Mouse (Mus musculus) small intestine, adult 2 months (tissue): Measurements from ENCODE around the gene Arpc5. TPM values are rescaled to one million over a fixed set of nuclear protein-coding genes. Genes with fewer than 3 reads are reported as not detected.

Experiments
- H3K27ac ChIP-seq: fragments of 200-500 bp; 2 replicates; pipeline ENCODE4 v1.5.1; 2012; ENCODE audit warnings: low read depth, low read length, control low read depth, inconsistent platforms; ENCODE audit not compliant: insufficient read depth
- H3K27me3 ChIP-seq: fragments of 200-500 bp; 2 replicates; pipeline ENCODE4 v1.6.1; 2012; ENCODE audit warnings: mild to moderate bottlenecking, moderate library complexity, low read length, inconsistent platforms; ENCODE audit not compliant: control insufficient read depth, insufficient read depth
- H3K36me3 ChIP-seq: fragments of 200-500 bp; 2 replicates; pipeline ENCODE4 v1.6.1; 2012; ENCODE audit warnings: mild to moderate bottlenecking, low read length, control low read depth, inconsistent platforms; ENCODE audit not compliant: control insufficient read depth, insufficient read depth
- H3K4me1 ChIP-seq: fragments of 200-500 bp; 2 replicates; pipeline ENCODE4 v1.6.1; 2012; ENCODE audit warnings: low read length, inconsistent platforms, mixed read lengths; ENCODE audit not compliant: control insufficient read depth, insufficient read depth, insufficient read length
- H3K4me3 ChIP-seq: fragments of 200-500 bp; 2 replicates; pipeline ENCODE4 v1.5.1; 2012; ENCODE audit warnings: low read depth, mild to moderate bottlenecking, control low read depth, inconsistent platforms, low read length, moderate library complexity
- CTCF ChIP-seq: fragments of 200-500 bp; IDR thresholded peaks from 2 replicates; pipeline ENCODE4 v1.5.1; 2012; ENCODE audit warnings: low read depth, mild to moderate bottlenecking, control low read depth, inconsistent platforms, low read length, moderate library complexity, mixed read lengths; ENCODE audit not compliant: insufficient replicate concordance, insufficient read length; ENCODE audit errors: extremely low read depth
- POLR2A ChIP-seq: fragments of 200-500 bp; IDR thresholded peaks from 2 replicates; pipeline ENCODE4 v1.6.1; 2012; ENCODE audit warnings: low read depth, mild to moderate bottlenecking, control low read depth, inconsistent platforms, low read length, moderate library complexity
- WGBS: fragments of 180-500 bp; shearing (Covaris S2); methylation state at CpG from one replicate; pipeline ENCODE4 v1.1.7; 2018; 5-methylcytosine and 5-hydroxymethylcytosine counted together
- polyA plus RNA-seq: library from polyadenylated mRNA; depleted of rRNA; stranded (reverse); fragments of >200 nt; gene quantifications from 2 replicates; pipeline ENCODE4 v1.2.3, GENCODE M21; 2012

Arpc5 gene
- polyA plus RNA-seq, 1 experiment: 102 TPM

GRCm38 (mm10) chr1:152786953-152787352, 20.6 kb downstream of the Arpc5 start:
- no peak overlapping the region for H3K27ac ChIP-seq
- H3K4me3 ChIP-seq: no peak overlapping the region
- TF ChIP-seq POLR2A (no peak), CTCF (no peak)
- H3K4me1 ChIP-seq: no peaks in the 10 kb centered on the region
- no peaks in the 10 kb centered on the region for H3K27me3 ChIP-seq
- WGBS: 80% methylated on average over 4 of the region's 4 CpGs
- no peaks in the 10 kb centered on the region for H3K36me3 ChIP-seq

GRCm38 (mm10) chr1:152788121-152788660, 21.8 kb downstream of the Arpc5 start:
- H3K4me3 ChIP-seq: no peak overlapping the region
- no peaks in the 10 kb centered on the region for H3K36me3 ChIP-seq
- WGBS: 63% methylated on average over 4 of the region's 4 CpGs
- no peak for TF ChIP-seq POLR2A
- no peaks in the 10 kb centered on the region for H3K27me3 ChIP-seq
- no peaks in the 10 kb centered on the region for H3K4me1 ChIP-seq
- H3K27ac ChIP-seq: no peak overlapping the region

- H3K27me3 ChIP-seq: no peaks in the 10 kb centered on the region
- no peak for TF ChIP-seq POLR2A
- peak; percentile 42; the same call in 1 of the 2 replicates for TF ChIP-seq CTCF
- H3K4me3 ChIP-seq: no peak overlapping the region
- no peak overlapping the region for H3K27ac ChIP-seq
- H3K4me1 ChIP-seq: no peaks in the 10 kb centered on the region
- H3K36me3 ChIP-seq: no peaks in the 10 kb centered on the region
- 15% methylated on average over 12 of the region's 12 CpGs for WGBS
These were observed 23.9 kb downstream of the Arpc5 start for GRCm38 (mm10) chr1:152790254-152790653.

- H3K36me3 ChIP-seq: no peaks in the 10 kb centered on the region
- TF ChIP-seq CTCF (no peak), POLR2A (no peak)
- H3K27me3 ChIP-seq: no peaks in the 10 kb centered on the region
- H3K27ac ChIP-seq: no peak overlapping the region
- no peak overlapping the region for H3K4me3 ChIP-seq
- peaks cover under 1% of the 10 kb centered on the region; the same call in 1 of the 2 replicates for H3K4me1 ChIP-seq
- 8% methylated on average over 6 of the region's 6 CpGs for WGBS
These were observed 24.5 kb downstream of the Arpc5 start for GRCm38 (mm10) chr1:152790821-152791220.

GRCm38 (mm10) chr1:152791269-152791668, 24.9 kb downstream of the Arpc5 start:
- TF ChIP-seq POLR2A (no peak), CTCF (no peak)
- H3K27ac ChIP-seq: no peak overlapping the region
- peaks cover 3% of the 10 kb centered on the region; the same call in 1 of the 2 replicates for H3K4me1 ChIP-seq
- no peak overlapping the region for H3K4me3 ChIP-seq
- no peaks in the 10 kb centered on the region for H3K36me3 ChIP-seq
- 62% methylated on average over 4 of the region's 4 CpGs for WGBS
- H3K27me3 ChIP-seq: no peaks in the 10 kb centered on the region

- 78% methylated on average over 12 of the region's 12 CpGs for WGBS
- H3K4me3 ChIP-seq: no peak overlapping the region
- no peak for TF ChIP-seq POLR2A
- TF ChIP-seq CTCF: no peak
- H3K4me1 ChIP-seq: peaks cover 3% of the 10 kb centered on the region; the same call in 1 of the 2 replicates
- H3K27ac ChIP-seq: no peak overlapping the region
- H3K27me3 ChIP-seq: no peaks in the 10 kb centered on the region
- no peaks in the 10 kb centered on the region for H3K36me3 ChIP-seq
These were observed 26.6 kb downstream of the Arpc5 start for GRCm38 (mm10) chr1:152792736-152793494.

- TF ChIP-seq POLR2A (no peak), CTCF (no peak)
- H3K4me3 ChIP-seq: no peak overlapping the region
- WGBS: 76% methylated on average over 6 of the region's 6 CpGs
These were observed 27.3 kb downstream of the Arpc5 start for GRCm38 (mm10) chr1:152793495-152794130.

More at GRCm38 (mm10) chr1:152793495-152794130, 27.3 kb downstream of the Arpc5 start:
- Histone ChIP-seq H3K27me3 (no peaks in the 10 kb centered on the region), H3K4me1 (peaks cover 3% of the 10 kb centered on the region; the same call in 1 of the 2 replicates), H3K27ac (no peak overlapping the region), H3K36me3 (no peaks in the 10 kb centered on the region)
